Mouse (Mus musculus): Measurements from ENCODE around the gene Cfl1. TPM values are rescaled to one million over a fixed set of nuclear protein-coding genes. Genes with fewer than 3 reads are reported as not detected.

Gene Cfl1
- total RNA-seq, 2 experiments from 2014 or later, result 1,802 to 1,826 TPM

DNA sequence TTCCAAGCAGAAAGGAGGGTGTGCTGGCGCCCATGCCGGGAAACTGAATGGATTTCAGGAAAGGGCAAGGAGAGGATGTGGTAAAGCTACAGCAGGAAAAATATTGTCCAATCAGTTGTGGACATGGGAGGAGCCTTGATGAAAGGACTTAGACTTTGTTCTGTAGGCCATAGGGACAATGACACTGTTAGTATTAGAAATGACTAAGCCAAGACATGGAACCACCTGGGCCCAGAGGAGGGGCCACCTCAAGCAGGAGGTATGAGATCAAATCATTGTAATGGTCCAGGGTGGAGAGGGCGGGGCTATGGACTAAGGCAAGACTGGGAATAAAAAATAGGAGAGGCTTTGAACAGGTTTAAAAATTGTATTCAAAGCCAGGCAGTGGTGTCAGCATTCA lies 28.5 kb downstream of the Cfl1 start:
- DNase-seq (ENCODE audit: low spot score in 2 of 2), result no peak

- no peak for DNase-seq (ENCODE audit: low spot score in 2 of 2)
Observed at GRCm38 (mm10) chr19:5525204-5525603, 34.9 kb downstream of the Cfl1 start.

DNA sequence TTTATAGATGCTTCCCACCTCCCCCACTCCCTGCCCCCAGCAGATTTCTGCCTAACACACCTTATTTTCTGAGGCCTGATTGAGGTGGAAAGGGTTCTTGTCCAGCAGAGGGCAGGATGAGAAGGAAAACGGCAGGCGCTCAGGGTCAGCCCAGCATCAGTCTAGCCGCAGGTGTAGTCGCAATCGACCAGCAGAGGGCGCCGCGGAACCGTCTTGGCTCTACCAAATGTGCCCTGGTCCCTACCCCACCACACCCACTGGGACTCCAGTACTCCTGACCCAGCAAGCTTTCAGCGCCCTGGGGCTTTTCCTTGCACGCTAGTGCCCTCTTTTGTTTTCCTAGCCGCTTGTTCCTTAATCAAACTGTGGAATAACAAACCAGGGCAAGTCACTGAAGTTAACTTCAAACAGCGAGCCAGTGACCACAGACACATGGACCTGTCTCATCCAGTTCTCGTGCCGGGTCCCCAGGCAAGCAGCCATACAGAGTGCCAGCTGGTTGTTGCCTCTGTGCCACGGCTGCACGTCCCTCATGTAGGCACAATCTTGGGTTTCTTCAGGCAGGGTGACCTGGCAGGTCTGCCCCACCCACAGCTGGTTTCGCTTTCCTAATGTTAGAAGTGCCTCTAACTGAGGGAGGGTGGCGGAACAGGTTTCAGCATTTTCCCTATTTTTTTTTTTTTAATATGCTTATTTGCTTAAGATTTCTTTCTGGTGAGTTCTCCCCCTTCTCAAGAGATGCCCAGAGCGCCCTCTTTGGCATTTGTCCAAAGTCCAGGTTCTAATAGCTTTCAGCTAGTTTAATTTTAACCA lies 39.3 kb downstream of the Cfl1 start:
- peak; percentile 96 for DNase-seq (ENCODE audit: low spot score in 2 of 2)

GRCm38 (mm10) chr19:5530138-5530524 lies 39.9 kb downstream of the Cfl1 start:
- no peak for DNase-seq (ENCODE audit: low spot score in 2 of 2)

DNA sequence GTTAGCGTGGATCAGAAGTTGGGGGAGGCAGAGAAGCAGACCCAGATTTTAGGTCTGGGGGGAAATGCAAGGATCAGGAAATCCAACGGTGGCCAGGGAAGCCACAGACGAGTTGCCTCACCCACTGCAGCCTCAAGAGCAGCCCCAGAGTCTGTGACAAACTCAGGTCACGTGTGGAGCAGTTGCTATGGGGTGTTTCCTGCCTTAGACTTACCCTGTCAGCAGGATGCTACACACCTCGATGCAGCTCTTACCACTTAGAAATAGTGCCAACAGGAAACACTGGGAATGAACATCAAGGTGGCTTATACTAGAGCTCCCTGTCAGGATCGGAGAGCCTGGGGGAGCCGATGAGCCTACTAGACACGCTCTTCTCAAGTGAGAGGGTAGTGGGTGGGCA lies 42.3 kb downstream of the Cfl1 start:
- DNase-seq (ENCODE audit: low spot score in 2 of 2), result no peak

DNA sequence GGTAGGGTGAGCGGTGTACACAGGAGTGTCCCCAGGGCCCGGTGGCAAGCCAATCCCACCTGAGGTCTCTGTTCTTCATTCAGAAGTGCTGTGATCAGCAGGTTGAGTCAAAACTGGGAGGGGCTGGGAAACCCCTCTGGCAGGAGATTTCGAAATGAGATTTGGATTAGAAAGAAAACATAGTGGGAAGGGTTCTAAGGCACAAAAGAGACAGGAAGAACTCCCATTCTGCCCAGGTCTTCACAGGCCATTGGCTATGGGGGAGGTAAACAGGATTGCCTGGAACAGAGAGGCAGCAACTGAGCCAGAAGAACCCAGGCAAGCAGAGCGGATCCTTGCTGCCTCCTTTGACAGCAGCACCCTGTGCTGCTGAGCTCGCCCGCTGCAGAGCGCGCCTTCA lies 48.5 kb downstream of the Cfl1 start:
- no peak for DNase-seq (ENCODE audit: low spot score in 2 of 2)

GRCm38 (mm10) chr19:5543362-5543761 lies 53.1 kb downstream of the Cfl1 start:
- no peak for DNase-seq (ENCODE audit: low spot score in 2 of 2)

DNA sequence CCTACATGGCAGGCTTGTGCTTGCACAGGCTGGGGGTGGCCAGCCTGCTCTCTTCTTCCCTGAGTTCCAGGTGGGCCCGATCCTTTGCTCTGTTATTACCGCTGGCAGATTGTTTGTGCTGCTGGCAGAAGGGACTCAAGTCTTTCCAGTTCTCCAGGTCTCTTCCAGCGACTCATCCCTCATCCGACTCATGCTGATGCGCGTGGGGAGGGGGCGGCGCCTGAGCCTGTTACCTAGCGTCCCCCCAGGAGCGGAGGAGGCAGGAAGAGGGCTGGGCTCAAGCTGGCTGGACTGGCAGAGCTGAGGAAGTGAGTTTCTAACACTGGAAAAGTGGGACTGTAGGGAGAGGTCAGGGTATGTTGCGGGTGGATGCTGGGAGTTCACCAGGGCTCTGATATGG lies 53.8 kb downstream of the Cfl1 start:
- no peak for DNase-seq (ENCODE audit: low spot score in 2 of 2)

Other genes with a start within 250 kb of the Cfl1 start
- gene Pacs1, start 217.3 kb upstream of the Cfl1 start, total RNA-seq (2021), result 10 to 100 TPM; 71.2 to 73.5 TPM
- 100 to 1,000 TPM; 197 to 198 TPM for gene Sf3b2, start 195.0 kb upstream of the Cfl1 start, total RNA-seq (2021)
- gene Gal3st3, start 192.1 kb upstream of the Cfl1 start, total RNA-seq (2021), result 100 to 1,000 TPM; 104 to 111 TPM
- not detected for gene Catsper1, start 154.7 kb upstream of the Cfl1 start, total RNA-seq (2021)
- gene Cst6, start 140.9 kb upstream of the Cfl1 start, total RNA-seq (2021), result 1 to 10 TPM; 5.4 to 7.4 TPM
- 10 to 100 TPM; 25.9 to 28.3 TPM for gene Eif1ad, start 123.7 kb upstream of the Cfl1 start, total RNA-seq (2021)
- gene Banf1, start 123.3 kb upstream of the Cfl1 start, total RNA-seq (2021), result 100 to 1,000 TPM; 110 to 114 TPM
- gene Sart1, start 101.8 kb upstream of the Cfl1 start, total RNA-seq (2021), result 10 to 100 TPM; 84.3 to 95.6 TPM
- under 1 TPM in 1 of 2 experiments, not detected in 1; 0.85 TPM for gene Tsga10ip, start 87.9 kb upstream of the Cfl1 start, total RNA-seq (2021)
- 100 to 1,000 TPM; 234 to 244 TPM for gene Drap1, start 65.5 kb upstream of the Cfl1 start, total RNA-seq (2021)
- 10 to 100 TPM; 55.7 to 57.5 TPM for gene AI837181, start 65.3 kb upstream of the Cfl1 start, total RNA-seq (2021)
- gene Fosl1, start 42.9 kb upstream of the Cfl1 start, total RNA-seq (2021), result not detected
- 10 to 100 TPM; 26.4 to 32.9 TPM for gene Ccdc85b, start 32.6 kb upstream of the Cfl1 start, total RNA-seq (2021)
- gene Fibp, start 29.8 kb upstream of the Cfl1 start, total RNA-seq (2021), result 100 to 1,000 TPM in 1 of 2 experiments, 10 to 100 TPM in 1; 83.7 to 108 TPM
- 1 to 10 TPM; 2.6 to 2.9 TPM for gene Ctsw, start 21.9 kb upstream of the Cfl1 start, total RNA-seq (2021)
- gene Efemp2, start 16.5 kb upstream of the Cfl1 start, total RNA-seq (2021), result 10 to 100 TPM; 18.4 to 19.6 TPM
- 10 to 100 TPM; 34.2 to 40.9 TPM for gene Mus81, start 2.1 kb upstream of the Cfl1 start, total RNA-seq (2021)
- 1 to 10 TPM; 5.6 to 9.8 TPM for gene 1700020D05Rik, start 13.3 kb downstream of the Cfl1 start, total RNA-seq (2021)
- 10 to 100 TPM; 63.1 to 66.2 TPM for gene Snx32, start 20.1 kb downstream of the Cfl1 start, total RNA-seq (2021)
- not detected for gene Ovol1, start 70.2 kb downstream of the Cfl1 start, total RNA-seq (2021)
- 1 to 10 TPM; 8.6 to 8.8 TPM for gene Ap5b1, start 77.6 kb downstream of the Cfl1 start, total RNA-seq (2021)
- 10 to 100 TPM; 70.8 to 73.5 TPM for gene Rnaseh2c, start 111.4 kb downstream of the Cfl1 start, total RNA-seq (2021)
- 10 to 100 TPM; 69.7 to 87.5 TPM for gene Kat5, start 119.8 kb downstream of the Cfl1 start, total RNA-seq (2021)
- gene Rela, start 147.0 kb downstream of the Cfl1 start, total RNA-seq (2021), result 10 to 100 TPM; 24.4 to 24.7 TPM
- 10 to 100 TPM; 30.0 to 34.2 TPM for gene Sipa1, start 173.3 kb downstream of the Cfl1 start, total RNA-seq (2021)
- 10 to 100 TPM; 13.0 to 16.1 TPM for gene Map3k11, start 198.3 kb downstream of the Cfl1 start, total RNA-seq (2021)
- 10 to 100 TPM; 69.7 to 82.6 TPM for gene Pcnx3, start 198.5 kb downstream of the Cfl1 start, total RNA-seq (2021)
- not detected for gene Kcnk7, start 213.9 kb downstream of the Cfl1 start, total RNA-seq (2021)
- gene Ehbp1l1, start 235.9 kb downstream of the Cfl1 start, total RNA-seq (2021), result 10 to 100 TPM; 33.4 to 41.1 TPM
- 10 to 100 TPM; 44.4 to 46.5 TPM for gene Fam89b, start 239.2 kb downstream of the Cfl1 start, total RNA-seq (2021)